Mouse (Mus musculus) kidney, postnatal 25 days (tissue): ENCODE measurements at regions not wholly inside any gene's neighbourhood (a gene's known extent, or its start where the extent isn't known, plus 50 kb on each side); places are given as distances from the start of the nearest gene placed in this dataset.

Source experiments
- DNase-seq, 2 experiments: peaks; one replicate each; pipeline ENCODE4 v3.0.0; 2021; ENCODE audit warnings: mixed read lengths in 2 of 2

- no peak for DNase-seq
These were observed 94.5 kb downstream of the Gpr139 start for GRCm38 (mm10) chr7:119089931-119090330.

GRCm38 (mm10) chr7:119088537-119088936 is 93.5 kb upstream of the Gprc5b start:
- DNase-seq, result no peak

GRCm38 (mm10) chr7:119087723-119088419 is 92.9 kb upstream of the Gprc5b start:
- DNase-seq, result no peak

GRCm38 (mm10) chr7:119085696-119086451 is 90.9 kb upstream of the Gprc5b start:
- DNase-seq, result no peak

- peak; percentile 24 to 63 for DNase-seq
These were observed 82.0 kb upstream of the Gprc5b start for GRCm38 (mm10) chr7:119076712-119077619.

GRCm38 (mm10) chr7:119066026-119066425 is 71.0 kb upstream of the Gprc5b start:
- DNase-seq, result no peak
